Comparison of ENCODE assay signal across 14 mouse cellular contexts in the genomic region with DNA sequence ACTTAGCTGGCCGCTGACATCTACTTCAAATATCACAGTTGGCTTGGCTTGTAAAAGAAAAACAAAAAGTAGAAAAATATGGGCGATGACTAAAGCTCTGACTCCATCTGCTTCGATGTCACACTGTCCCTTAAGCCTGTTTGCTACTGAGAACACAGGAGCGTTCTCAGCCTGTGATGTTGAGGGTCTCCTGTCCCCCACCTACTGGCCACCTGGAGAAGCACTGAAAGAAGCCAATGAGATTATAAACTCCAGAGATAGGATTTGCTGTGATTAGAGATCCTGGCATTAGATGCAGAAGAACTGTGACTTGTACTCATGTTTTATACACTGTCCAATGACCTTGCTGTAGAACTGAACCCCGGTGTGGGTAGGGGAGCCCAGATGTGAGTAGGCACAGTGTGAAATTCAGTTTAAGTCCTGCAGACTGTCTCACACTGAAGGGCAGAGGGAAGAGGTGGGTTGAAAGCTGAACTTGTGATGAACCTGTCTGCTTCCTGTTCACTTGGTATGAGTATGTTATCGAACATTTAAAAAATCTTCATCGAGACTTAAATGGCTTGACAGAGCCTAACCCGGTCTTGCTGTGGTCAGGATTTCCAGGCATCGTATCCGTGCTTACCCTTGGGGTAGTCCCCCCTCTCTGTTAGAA.
A peak's percentile ranks its signal among the peaks of the same experiment; 100 is the strongest.
DNase-seq lines count a peak whose midpoint lies in the region; ATAC-seq and TF ChIP-seq lines count a peak whose summit lies in the region.
"Had no signal": no experiment of that assay in that cellular context is flagged by ENCODE, and none has a peak within 500 bp of the region (broad histone marks: within the 10 kb centered on the region; RNA-seq: fewer than 3 reads in every experiment).

No protein-coding gene starts in this region.

- no peaks in the 10 kb centered on the region for H3K27me3 ChIP-seq in Patski
- H3K27me3 ChIP-seq: embryonic facial prominence, embryonic 12.5 days; forebrain, embryonic 13.5 days had no signal

- intact Hi-C loops in left cerebral cortex, postnatal 4 days (cut with DNase I), result no loop called here

- POLR2A ChIA-PET in Patski (lab: Charles Lee), result interaction anchor here (0.6 kb wide), 2 partner anchors 25 to 71 kb away, joined by 3 to 5 read pairs; no protein-coding TSS in a partner anchor

- no peak for ATAC-seq in Patski
- ATAC-seq: forebrain, embryonic 13.5 days had no signal

- peak; percentile 30 for TF ChIP-seq CTCF in Patski (IDR thresholded peaks at IDR 0.05)

- in situ Hi-C loops in Patski (cut with MboI; ENCODE audit: low pct_unique_long_range_greater_than_20kb), result no loop called here

- CTCF ChIA-PET in Patski (lab: Charles Lee), result no interaction called here

- DNase-seq in cerebellum, postnatal 14 days, result peak; percentile 7 to 15
- DNase-seq in cerebellum, adult 8-10 months, result no peak
- DNase-seq in left cerebral cortex, postnatal 4 days, result peak; percentile 12
- no peak for DNase-seq in left cerebral cortex, adult 8-10 months (ENCODE audit: low spot score in 2 of 2)
- DNase-seq in Patski (ENCODE audit: low read depth, low spot score), result no peak
- DNase-seq in thymus, postnatal 25 days, result peak; percentile 56
- DNase-seq in yolk sac, embryonic 10.5 days (ENCODE audit: low spot score), result no peak
- DNase-seq in right cerebral cortex, adult 18-20 months, result no peak
- DNase-seq: adrenal gland, postnatal 25 days; cerebellum, adult 11 months; gastrocnemius, postnatal 36 days; lung, adult 18-20 months had no signal

Comparison
In these comparisons a context has a peak if more than half of its experiments do, and no peak if none do; other contexts are left out.
1. DNase-seq: peak in cerebellum, postnatal 14 days (2 of 2), left cerebral cortex, postnatal 4 days (single experiment) and thymus, postnatal 25 days (single experiment); none in cerebellum, adult 8-10 months (single experiment), left cerebral cortex, adult 8-10 months (0 of 2), Patski (single experiment), yolk sac, embryonic 10.5 days (single experiment) and right cerebral cortex, adult 18-20 months (single experiment).